Mouse (Mus musculus): ENCODE results near the gene Bhmt. TPM values are rescaled to one million over a fixed set of nuclear protein-coding genes. Genes with fewer than 3 reads are reported as not detected.

Bhmt gene
- total and polyA plus RNA-seq, 2 experiments from 2014 or later, result 0.15 TPM; not detected in 1

GRCm38 (mm10) chr13:93674131-93674561, 36.4 kb upstream of the Bhmt start, which contains the start of the genes Bhmt2 and Dmgdh:
Bhmt2 (minus strand) TSS chr13:93674302.
Dmgdh (plus strand) TSS chr13:93674433.
- no peaks in the 10 kb centered on the region for H3K9me3 ChIP-seq (replicated peaks; ENCODE audit: control insufficient read depth, low read length)
- peak within 1 kb of the TSS; percentile 11; the same call in 1 of the 2 replicates for H3K4me3 ChIP-seq (ENCODE audit: low read depth, low read length)
- H3K4me1 ChIP-seq (ENCODE audit: control insufficient read depth, insufficient read depth), result no peaks in the 10 kb centered on the region
- no peak for TF ChIP-seq CTCF (IDR thresholded peaks at IDR 0.05; ENCODE audit: low read depth)
- no peak for TF ChIP-seq EP300 (IDR thresholded peaks at IDR 0.05; ENCODE audit: low read depth)
- no peak within 1 kb of the TSS for H3K9ac ChIP-seq (replicated peaks; ENCODE audit: low read depth, low read length)
- no peaks in the 10 kb centered on the region for H3K36me3 ChIP-seq (replicated peaks; ENCODE audit: control insufficient read depth, insufficient read depth, low read length)
- H3K27me3 ChIP-seq (ENCODE audit: control insufficient read depth, insufficient read depth, low read length), result peaks cover 10% of the 10 kb centered on the region; the same call in 1 of the 2 replicates
- peak within 1 kb of the TSS; percentile 37 for H3K4me2 ChIP-seq (ENCODE audit: low read depth, low read length)
- ATAC-seq (ENCODE audit: insufficient read depth, low read depth), result no peak
- DNase-seq (ENCODE audit: low spot score), result no peak
- no peak within 1 kb of the TSS for H3K27ac ChIP-seq (ENCODE audit: low read depth)
- 8% methylated on average over 25 of the region's 31 CpGs for WGBS

- H3K4me2 ChIP-seq (ENCODE audit: low read depth, low read length), result no peak overlapping the region
- H3K9me3 ChIP-seq (replicated peaks; ENCODE audit: control insufficient read depth, low read length), result no peaks in the 10 kb centered on the region
- peaks cover 10% of the 10 kb centered on the region; the same call in 1 of the 2 replicates for H3K27me3 ChIP-seq (ENCODE audit: control insufficient read depth, insufficient read depth, low read length)
- H3K4me1 ChIP-seq (ENCODE audit: control insufficient read depth, insufficient read depth), result no peaks in the 10 kb centered on the region
- H3K9ac ChIP-seq (replicated peaks; ENCODE audit: low read depth, low read length), result no peak overlapping the region
- 72% methylated on average over 2 of the region's 2 CpGs for WGBS
- no peak overlapping the region for H3K27ac ChIP-seq (ENCODE audit: low read depth)
- no peaks in the 10 kb centered on the region for H3K36me3 ChIP-seq (replicated peaks; ENCODE audit: control insufficient read depth, insufficient read depth, low read length)
- no peak overlapping the region for H3K4me3 ChIP-seq (ENCODE audit: low read depth, low read length)
- no peak for TF ChIP-seq EP300 (IDR thresholded peaks at IDR 0.05; ENCODE audit: low read depth)
- TF ChIP-seq CTCF (IDR thresholded peaks at IDR 0.05; ENCODE audit: low read depth), result no peak
- no peak for DNase-seq (ENCODE audit: low spot score)
- no peak for ATAC-seq (ENCODE audit: insufficient read depth, low read depth)
These were observed 35.5 kb upstream of the Bhmt start for GRCm38 (mm10) chr13:93673296-93673695.

- ATAC-seq (ENCODE audit: insufficient read depth, low read depth) (no peak), DNase-seq (ENCODE audit: low spot score) (no peak)
- Histone ChIP-seq H3K36me3 (replicated peaks; ENCODE audit: control insufficient read depth, insufficient read depth, low read length) (no peaks in the 10 kb centered on the region), H3K9ac (replicated peaks; ENCODE audit: low read depth, low read length) (no peak overlapping the region), H3K4me3 (ENCODE audit: low read depth, low read length) (no peak overlapping the region), H3K27me3 (ENCODE audit: control insufficient read depth, insufficient read depth, low read length) (peaks cover 10% of the 10 kb centered on the region; the same call in 1 of the 2 replicates), H3K4me1 (ENCODE audit: control insufficient read depth, insufficient read depth) (no peaks in the 10 kb centered on the region), H3K4me2 (ENCODE audit: low read depth, low read length) (no peak overlapping the region), H3K9me3 (replicated peaks; ENCODE audit: control insufficient read depth, low read length) (no peaks in the 10 kb centered on the region), H3K27ac (ENCODE audit: low read depth) (no peak overlapping the region)
- TF ChIP-seq CTCF (IDR thresholded peaks at IDR 0.05; ENCODE audit: low read depth) (no peak), EP300 (IDR thresholded peaks at IDR 0.05; ENCODE audit: low read depth) (no peak)
- 86% methylated on average over 4 of the region's 4 CpGs for WGBS
These were observed 34.6 kb upstream of the Bhmt start for GRCm38 (mm10) chr13:93672371-93672770.

GRCm38 (mm10) chr13:93667586-93667985, 29.8 kb upstream of the Bhmt start:
- Histone ChIP-seq H3K27me3 (ENCODE audit: control insufficient read depth, insufficient read depth, low read length) (no peaks in the 10 kb centered on the region), H3K4me1 (ENCODE audit: control insufficient read depth, insufficient read depth) (no peaks in the 10 kb centered on the region), H3K9ac (replicated peaks; ENCODE audit: low read depth, low read length) (no peak overlapping the region), H3K36me3 (replicated peaks; ENCODE audit: control insufficient read depth, insufficient read depth, low read length) (no peaks in the 10 kb centered on the region), H3K4me2 (ENCODE audit: low read depth, low read length) (no peak overlapping the region), H3K9me3 (replicated peaks; ENCODE audit: control insufficient read depth, low read length) (no peaks in the 10 kb centered on the region), H3K27ac (ENCODE audit: low read depth) (no peak overlapping the region), H3K4me3 (ENCODE audit: low read depth, low read length) (no peak overlapping the region)
- no peak for ATAC-seq (ENCODE audit: insufficient read depth, low read depth)
- DNase-seq (ENCODE audit: low spot score), result no peak
- TF ChIP-seq EP300 (IDR thresholded peaks at IDR 0.05; ENCODE audit: low read depth), result no peak
- TF ChIP-seq CTCF (IDR thresholded peaks at IDR 0.05; ENCODE audit: low read depth), result no peak
- 66% methylated on average over 4 of the region's 4 CpGs for WGBS

GRCm38 (mm10) chr13:93657941-93658340, 20.2 kb upstream of the Bhmt start:
- Histone ChIP-seq H3K4me3 (ENCODE audit: low read depth, low read length) (no peak overlapping the region), H3K27ac (ENCODE audit: low read depth) (no peak overlapping the region), H3K4me1 (ENCODE audit: control insufficient read depth, insufficient read depth) (no peaks in the 10 kb centered on the region), H3K27me3 (ENCODE audit: control insufficient read depth, insufficient read depth, low read length) (no peaks in the 10 kb centered on the region), H3K36me3 (replicated peaks; ENCODE audit: control insufficient read depth, insufficient read depth, low read length) (no peaks in the 10 kb centered on the region), H3K4me2 (ENCODE audit: low read depth, low read length) (no peak overlapping the region), H3K9me3 (replicated peaks; ENCODE audit: control insufficient read depth, low read length) (no peaks in the 10 kb centered on the region), H3K9ac (replicated peaks; ENCODE audit: low read depth, low read length) (no peak overlapping the region)
- ATAC-seq (ENCODE audit: insufficient read depth, low read depth), result no peak
- no peak for DNase-seq (ENCODE audit: low spot score)
- WGBS, result 74% methylated on average over 5 of the region's 5 CpGs
- TF ChIP-seq EP300 (IDR thresholded peaks at IDR 0.05; ENCODE audit: low read depth) (no peak), CTCF (IDR thresholded peaks at IDR 0.05; ENCODE audit: low read depth) (no peak)

GRCm38 (mm10) chr13:93653382-93653781, 15.6 kb upstream of the Bhmt start:
- TF ChIP-seq CTCF (IDR thresholded peaks at IDR 0.05; ENCODE audit: low read depth), result no peak
- no peak for TF ChIP-seq EP300 (IDR thresholded peaks at IDR 0.05; ENCODE audit: low read depth)
- no peak overlapping the region for H3K4me2 ChIP-seq (ENCODE audit: low read depth, low read length)
- no peak overlapping the region for H3K4me3 ChIP-seq (ENCODE audit: low read depth, low read length)
- DNase-seq (ENCODE audit: low spot score), result no peak
- no peaks in the 10 kb centered on the region for H3K4me1 ChIP-seq (ENCODE audit: control insufficient read depth, insufficient read depth)
- H3K27me3 ChIP-seq (ENCODE audit: control insufficient read depth, insufficient read depth, low read length), result no peaks in the 10 kb centered on the region
- H3K9me3 ChIP-seq (replicated peaks; ENCODE audit: control insufficient read depth, low read length), result no peaks in the 10 kb centered on the region
- ATAC-seq (ENCODE audit: insufficient read depth, low read depth), result no peak
- no peaks in the 10 kb centered on the region for H3K36me3 ChIP-seq (replicated peaks; ENCODE audit: control insufficient read depth, insufficient read depth, low read length)
- WGBS, result 68% methylated on average over 6 of the region's 6 CpGs
- no peak overlapping the region for H3K9ac ChIP-seq (replicated peaks; ENCODE audit: low read depth, low read length)
- no peak overlapping the region for H3K27ac ChIP-seq (ENCODE audit: low read depth)

All from heart, postnatal 0 days (tissue).